31 mouse cellular contexts compared by ENCODE assay signal in the genomic region with DNA sequence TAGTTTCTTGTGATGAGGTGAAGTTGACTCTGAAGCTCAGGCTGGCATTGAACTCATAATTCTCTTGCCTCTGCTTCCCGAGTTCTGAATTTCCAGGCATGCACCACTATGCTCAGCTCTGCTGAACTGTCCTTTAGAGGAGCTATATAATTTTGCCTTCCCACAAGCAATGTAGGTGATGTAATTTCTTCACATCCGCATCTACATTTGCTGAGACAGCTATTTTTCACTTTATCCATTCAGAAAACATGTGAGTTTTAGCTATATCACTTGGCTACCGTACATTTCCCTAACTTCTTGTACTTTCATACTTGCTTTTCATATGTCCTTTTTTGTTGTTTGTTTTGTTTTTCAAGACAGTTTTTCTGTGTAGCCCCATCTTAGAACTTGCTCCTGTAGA.
"Had no signal": no experiment of that assay in that cellular context is flagged by ENCODE, and none has a peak within 500 bp of the region (broad histone marks: within the 10 kb centered on the region; RNA-seq: fewer than 3 reads in every experiment).

No protein-coding gene starts in this region.

- H3K27ac ChIP-seq: limb, embryonic 10.5 days; limb, embryonic 12.5 days; limb, embryonic 13.5 days; limb, embryonic 15.5 days; liver, embryonic 12.5 days; liver, embryonic 13.5 days; liver, embryonic 14.5 days; liver, embryonic 15.5 days; lung, embryonic 15.5 days; macrophage; midbrain, embryonic 10.5 days; midbrain, embryonic 12.5 days; midbrain, embryonic 13.5 days; midbrain, embryonic 15.5 days had no signal

- DNase-seq: left cerebral cortex, postnatal 4 days; liver; liver, embryonic 13.5 days; liver, postnatal 0 days; lung, adult 18-20 months; lung, adult 2 months; lung, embryonic 14.5 days; lung, postnatal 10 days; lung, postnatal 14 days; lung, postnatal 36 days; lung, postnatal 4 days; midbrain, embryonic 14.5 days had no signal

- H3K9ac ChIP-seq: limb, embryonic 12.5 days; limb, embryonic 13.5 days; limb, embryonic 15.5 days; liver, embryonic 12.5 days; liver, embryonic 13.5 days; liver, embryonic 14.5 days; liver, embryonic 15.5 days; liver, postnatal 0 days; lung, embryonic 14.5 days; lung, embryonic 15.5 days; midbrain, embryonic 12.5 days; midbrain, embryonic 13.5 days; midbrain, embryonic 15.5 days had no signal

- H3K4me1 ChIP-seq: limb, embryonic 10.5 days; limb, embryonic 12.5 days; limb, embryonic 13.5 days; limb, embryonic 15.5 days; liver, embryonic 12.5 days; liver, embryonic 13.5 days; liver, embryonic 15.5 days; lung, embryonic 15.5 days; megakaryocyte, embryonic 14.5 days; midbrain, embryonic 10.5 days; midbrain, embryonic 12.5 days; midbrain, embryonic 13.5 days; midbrain, embryonic 15.5 days had no signal

- H3K27me3 ChIP-seq: limb, embryonic 12.5 days; limb, embryonic 13.5 days; limb, embryonic 15.5 days; liver, embryonic 12.5 days; liver, embryonic 13.5 days; liver, embryonic 15.5 days; lung, embryonic 15.5 days; megakaryocyte, embryonic 14.5 days; midbrain, embryonic 12.5 days; midbrain, embryonic 13.5 days; midbrain, embryonic 15.5 days had no signal

- H3K4me2 ChIP-seq: limb, embryonic 12.5 days; limb, embryonic 13.5 days; limb, embryonic 15.5 days; liver, embryonic 11.5 days; liver, embryonic 12.5 days; liver, embryonic 13.5 days; liver, embryonic 15.5 days; lung, embryonic 14.5 days; lung, embryonic 15.5 days; midbrain, embryonic 11.5 days; midbrain, embryonic 12.5 days; midbrain, embryonic 13.5 days; midbrain, embryonic 15.5 days had no signal

- H3K36me3 ChIP-seq: midbrain, embryonic 15.5 days had no signal

- H3K9me3 ChIP-seq: limb, embryonic 10.5 days; limb, embryonic 12.5 days; limb, embryonic 13.5 days; limb, embryonic 15.5 days; liver, embryonic 12.5 days; liver, embryonic 13.5 days; liver, embryonic 15.5 days; lung, embryonic 15.5 days; megakaryocyte, embryonic 14.5 days; midbrain, embryonic 10.5 days; midbrain, embryonic 12.5 days; midbrain, embryonic 13.5 days; midbrain, embryonic 15.5 days had no signal

- H3K4me3 ChIP-seq: limb, embryonic 10.5 days; limb, embryonic 12.5 days; limb, embryonic 13.5 days; limb, embryonic 15.5 days; liver, embryonic 12.5 days; liver, embryonic 13.5 days; liver, embryonic 15.5 days; lung, embryonic 15.5 days; megakaryocyte, embryonic 14.5 days; midbrain, embryonic 10.5 days; midbrain, embryonic 12.5 days; midbrain, embryonic 13.5 days; midbrain, embryonic 15.5 days; myocyte had no signal

- ATAC-seq: liver, embryonic 12.5 days; liver, postnatal 0 days; lung, postnatal 0 days; midbrain, embryonic 13.5 days; midbrain, embryonic 15.5 days; midbrain, embryonic 16.5 days had no signal
